Mouse (Mus musculus) forebrain, embryonic 14.5 days (tissue): ENCODE measurements around the gene Scn1b. TPM values are rescaled to one million over a fixed set of nuclear protein-coding genes. Genes with fewer than 3 reads are reported as not detected.

Source experiments
- ATAC-seq: fragments of 200-750 bp; cut with Nextera tagmentation; 2 replicates; pipeline ENCODE4 v1.8.0; 2017; ENCODE audit warnings: mild to moderate bottlenecking, moderate library complexity
- DNase-seq: peaks from one replicate; pipeline ENCODE4 v3.0.0-alpha.2; 2015; ENCODE audit warnings: low spot score
- H3K27ac ChIP-seq: fragments of 300-500 bp; sonication (generic); 2 replicates; pipeline ENCODE4 v1.5.1; 2014; ENCODE audit warnings: low read depth, mild to moderate bottlenecking, control low read depth, low read length, moderate library complexity
- H3K27me3 ChIP-seq: fragments of 300-500 bp; sonication (generic); replicated peaks from 2 replicates; pipeline ENCODE4 v1.6.1; 2014; ENCODE audit warnings: low read length, control low read depth, mixed read lengths; ENCODE audit not compliant: control insufficient read depth, insufficient read depth
- H3K36me3 ChIP-seq: fragments of 300-500 bp; sonication (generic); 2 replicates; pipeline ENCODE4 v1.6.1; 2014; ENCODE audit warnings: low read length, control low read depth; ENCODE audit not compliant: control insufficient read depth, insufficient read depth
- H3K4me1 ChIP-seq: fragments of 300-500 bp; sonication (generic); 2 replicates; pipeline ENCODE4 v1.6.1; 2014; ENCODE audit warnings: antibody characterized with exemption, low read length, control low read depth; ENCODE audit not compliant: control insufficient read depth, insufficient read depth
- H3K4me2 ChIP-seq: fragments of 300-500 bp; sonication (generic); 2 replicates; pipeline ENCODE4 v1.6.1; 2014; ENCODE audit warnings: mild to moderate bottlenecking, control low read depth, low read length
- H3K4me3 ChIP-seq: fragments of 300-500 bp; sonication (generic); 2 replicates; pipeline ENCODE4 v1.5.1; 2014; ENCODE audit warnings: low read depth, low read length, control low read depth
- H3K9ac ChIP-seq: fragments of 300-500 bp; sonication (generic); 2 replicates; pipeline ENCODE4 v1.6.1; 2014; ENCODE audit warnings: mild to moderate bottlenecking, low read length, control low read depth, moderate library complexity
- H3K9me3 ChIP-seq: fragments of 300-500 bp; sonication (generic); replicated peaks from 2 replicates; pipeline ENCODE4 v1.6.1; 2016; ENCODE audit warnings: low read length, control low read depth, mixed read lengths; ENCODE audit not compliant: control insufficient read depth
- WGBS: fragments of 180-500 bp; shearing (Covaris S2); extraction: QIAGEN DNeasy Blood & Tissue Kit; methylation state at CpG from one replicate; pipeline ENCODE4 v1.1.7; 2014; 5-methylcytosine and 5-hydroxymethylcytosine counted together
- polyA plus RNA-seq: library from polyadenylated mRNA; unstranded; fragments of >200 nt; fragmentation: Nextera tagmentation; extraction: Ambion mirVana; gene quantifications from 2 replicates; pipeline ENCODE4 v1.2.1, GENCODE M21; 2014

Scn1b gene
- polyA plus RNA-seq, 1 experiment from 2014 or later: 2.8 TPM

DNA sequence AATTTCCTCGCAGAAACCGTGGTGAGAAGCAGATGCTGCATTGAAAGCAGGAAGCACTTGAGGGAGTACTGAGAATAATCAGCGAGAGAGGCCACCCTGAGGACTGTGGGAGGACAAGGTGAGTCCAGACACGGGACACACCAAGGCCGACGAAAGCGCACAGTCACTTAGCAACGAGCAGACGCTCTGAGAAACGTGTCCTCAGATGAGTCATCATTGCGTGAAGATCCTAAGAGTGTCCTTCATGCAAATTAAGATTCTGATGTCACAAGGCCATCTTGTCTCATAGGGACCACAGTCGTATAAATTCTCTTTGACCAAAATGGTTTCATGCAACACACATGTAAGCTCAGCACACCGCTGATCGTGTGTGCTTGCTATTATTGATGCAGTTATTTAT is 26.0 kb downstream of the Scn1b start:
- no peak overlapping the region for H3K4me2 ChIP-seq
- no peaks in the 10 kb centered on the region for H3K9me3 ChIP-seq
- no peak overlapping the region for H3K4me3 ChIP-seq
- ATAC-seq (no peak), DNase-seq (no peak)
- H3K27me3 ChIP-seq: no peaks in the 10 kb centered on the region
- H3K36me3 ChIP-seq: no peaks in the 10 kb centered on the region
- H3K27ac ChIP-seq: no peak overlapping the region
- WGBS: 83% methylated on average over 14 of the region's 14 CpGs
- H3K9ac ChIP-seq: no peak overlapping the region
- no peaks in the 10 kb centered on the region for H3K4me1 ChIP-seq

DNA sequence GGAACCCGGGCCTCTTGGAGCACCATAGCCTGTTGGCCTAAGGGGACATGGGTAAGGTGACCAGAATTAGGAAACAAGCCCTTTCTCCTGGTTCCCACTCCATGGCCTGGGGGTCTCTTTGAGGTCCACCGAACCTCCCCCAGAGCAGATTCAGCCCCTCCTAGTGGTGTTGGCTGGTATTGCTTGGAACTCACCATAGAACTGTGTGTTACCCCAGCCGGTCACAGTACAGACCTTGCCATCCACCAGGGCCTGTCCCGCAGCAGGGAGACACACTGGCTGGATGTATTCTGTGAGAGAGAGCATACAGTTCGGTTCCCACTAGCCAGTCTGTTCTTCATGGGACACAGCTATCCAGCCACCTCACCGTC is 27.2 kb downstream of the Scn1b start:
- ATAC-seq (no peak), DNase-seq (no peak)
- Histone ChIP-seq H3K36me3 (no peaks in the 10 kb centered on the region), H3K4me2 (no peak overlapping the region), H3K4me3 (no peak overlapping the region), H3K9ac (no peak overlapping the region), H3K9me3 (no peaks in the 10 kb centered on the region), H3K27me3 (no peaks in the 10 kb centered on the region), H3K27ac (no peak overlapping the region), H3K4me1 (no peaks in the 10 kb centered on the region)
- 83% methylated on average over 6 of the region's 6 CpGs for WGBS

DNA sequence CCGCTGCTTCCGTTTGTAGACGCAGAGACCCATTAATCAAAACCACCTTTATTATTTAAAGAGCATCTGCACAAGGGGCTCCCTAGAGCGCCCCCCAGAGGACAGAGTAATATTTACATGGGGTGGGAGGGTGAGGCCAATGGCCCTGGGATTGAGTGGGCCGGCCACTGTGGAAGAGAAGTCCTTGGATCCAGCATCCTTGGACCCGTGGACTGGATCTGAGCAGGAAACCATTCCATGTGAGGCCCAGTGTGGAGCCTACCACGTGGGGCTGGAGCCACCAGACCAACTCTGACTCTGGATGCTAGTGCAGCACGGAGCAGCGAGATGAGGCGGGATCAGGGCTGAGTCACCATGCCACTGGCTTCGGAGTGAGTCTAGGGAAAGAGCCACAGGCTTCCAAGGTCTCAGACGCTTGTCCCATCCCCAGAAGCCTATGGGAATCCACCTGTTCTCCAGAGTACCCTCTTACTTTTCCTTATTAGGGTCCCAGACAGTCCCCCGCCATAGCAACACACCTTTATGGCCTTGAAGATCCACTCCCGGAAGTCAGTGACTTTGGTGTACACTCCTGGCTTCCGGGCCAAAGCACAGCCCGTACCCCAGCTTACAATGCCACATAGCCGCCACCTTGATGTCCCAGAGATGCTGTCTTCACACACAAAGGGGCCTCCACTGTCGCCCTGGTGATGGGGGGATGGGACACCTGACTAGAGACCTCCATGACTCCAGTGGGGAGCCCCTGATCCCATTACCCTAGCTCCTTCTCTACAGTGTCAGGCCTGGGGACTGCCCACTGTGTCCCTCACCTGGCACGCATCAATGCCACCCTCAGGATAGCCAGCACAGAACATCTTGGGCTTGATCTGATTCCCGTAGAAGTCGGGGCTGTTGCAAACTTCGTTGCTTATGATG is 27.8 kb downstream of the Scn1b start:
- ATAC-seq (no peak), DNase-seq (no peak)
- Histone ChIP-seq H3K4me2 (no peak overlapping the region), H3K4me1 (no peaks in the 10 kb centered on the region), H3K9me3 (no peaks in the 10 kb centered on the region), H3K27ac (no peak overlapping the region), H3K27me3 (no peaks in the 10 kb centered on the region), H3K4me3 (no peak overlapping the region), H3K36me3 (no peaks in the 10 kb centered on the region), H3K9ac (no peak overlapping the region)
- WGBS: 80% methylated on average over 22 of the region's 22 CpGs

DNA sequence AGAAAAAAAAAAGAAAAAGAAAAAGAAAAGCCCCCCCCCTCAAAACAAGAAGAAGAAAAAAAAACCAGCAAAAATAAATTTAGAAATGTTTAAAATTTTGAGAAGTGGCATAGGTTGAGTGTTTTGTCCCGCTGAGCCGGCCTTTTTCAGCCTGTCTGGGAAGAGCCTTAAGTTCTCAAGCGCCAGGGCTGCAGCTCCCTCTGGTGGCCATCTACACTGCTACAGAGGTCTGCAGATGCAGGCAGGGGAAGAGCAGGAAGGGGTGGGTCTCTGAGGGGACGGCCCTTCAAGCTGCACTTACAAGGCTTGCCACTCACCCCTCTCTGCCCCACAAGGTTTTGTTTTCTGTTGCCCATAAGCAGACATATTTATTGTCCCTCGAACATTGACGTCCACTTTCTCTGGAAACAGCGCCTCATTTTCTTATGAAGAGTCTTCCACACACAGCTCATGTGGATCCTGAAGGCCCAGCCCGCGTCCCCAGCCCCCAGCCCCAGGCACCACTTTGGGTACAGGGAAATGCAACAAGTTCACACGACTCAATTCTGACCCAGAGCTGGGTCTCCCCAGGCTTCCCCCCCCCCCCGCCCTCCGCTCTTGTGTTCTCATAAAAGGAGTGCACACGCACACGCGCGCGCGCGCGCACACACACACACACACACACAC is 29.1 kb downstream of the Scn1b start:
- no peaks in the 10 kb centered on the region for H3K27me3 ChIP-seq
- H3K4me3 ChIP-seq: no peak overlapping the region
- H3K4me2 ChIP-seq: peak overlapping the region; percentile 39
- H3K36me3 ChIP-seq: no peaks in the 10 kb centered on the region
- peak; percentile 96 for ATAC-seq
- H3K9me3 ChIP-seq: no peaks in the 10 kb centered on the region
- H3K27ac ChIP-seq: no peak overlapping the region
- WGBS: 42% methylated on average over 20 of the region's 20 CpGs
- peak; percentile 95 for DNase-seq
- no peaks in the 10 kb centered on the region for H3K4me1 ChIP-seq
- no peak overlapping the region; the same call in 1 of the 2 replicates for H3K9ac ChIP-seq

DNA sequence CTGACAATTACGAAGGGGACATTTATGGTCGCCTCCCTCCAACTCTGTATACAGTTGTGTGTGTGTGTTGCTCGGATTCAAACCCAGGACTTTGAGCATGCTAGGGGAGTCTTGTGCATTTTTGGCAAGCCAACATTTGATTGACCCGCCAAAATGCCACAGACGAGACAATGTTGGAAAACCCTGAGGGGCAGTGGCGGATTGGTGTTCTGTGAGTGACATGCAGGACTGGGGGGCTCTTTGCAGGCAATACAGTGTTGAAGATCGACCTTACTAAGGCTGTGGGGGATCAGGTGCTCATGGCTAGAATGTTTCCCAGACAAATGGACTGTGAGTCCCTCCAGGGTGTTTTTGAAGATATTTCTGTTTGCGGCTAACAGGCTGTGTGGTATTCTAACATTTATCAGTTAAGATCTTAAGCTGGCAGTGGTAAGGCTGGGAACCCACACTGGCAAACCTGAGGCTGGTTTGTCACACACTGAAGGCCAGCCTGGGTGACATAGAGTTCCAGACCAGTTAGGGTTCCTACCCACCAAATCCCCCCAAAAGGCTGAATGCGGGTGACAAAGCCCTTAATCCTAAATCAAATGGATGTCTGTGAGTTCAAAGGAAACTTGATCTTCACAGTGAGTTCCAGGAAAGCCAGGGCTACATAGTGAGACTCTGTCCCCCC is 29.8 kb downstream of the Scn1b start:
- Histone ChIP-seq H3K27me3 (no peaks in the 10 kb centered on the region), H3K4me3 (no peak overlapping the region), H3K9ac (no peak overlapping the region), H3K27ac (no peak overlapping the region), H3K36me3 (no peaks in the 10 kb centered on the region), H3K4me2 (no peak overlapping the region), H3K4me1 (no peaks in the 10 kb centered on the region), H3K9me3 (no peaks in the 10 kb centered on the region)
- 74% methylated on average over 9 of the region's 9 CpGs for WGBS
- DNase-seq: no peak
- no peak for ATAC-seq

DNA sequence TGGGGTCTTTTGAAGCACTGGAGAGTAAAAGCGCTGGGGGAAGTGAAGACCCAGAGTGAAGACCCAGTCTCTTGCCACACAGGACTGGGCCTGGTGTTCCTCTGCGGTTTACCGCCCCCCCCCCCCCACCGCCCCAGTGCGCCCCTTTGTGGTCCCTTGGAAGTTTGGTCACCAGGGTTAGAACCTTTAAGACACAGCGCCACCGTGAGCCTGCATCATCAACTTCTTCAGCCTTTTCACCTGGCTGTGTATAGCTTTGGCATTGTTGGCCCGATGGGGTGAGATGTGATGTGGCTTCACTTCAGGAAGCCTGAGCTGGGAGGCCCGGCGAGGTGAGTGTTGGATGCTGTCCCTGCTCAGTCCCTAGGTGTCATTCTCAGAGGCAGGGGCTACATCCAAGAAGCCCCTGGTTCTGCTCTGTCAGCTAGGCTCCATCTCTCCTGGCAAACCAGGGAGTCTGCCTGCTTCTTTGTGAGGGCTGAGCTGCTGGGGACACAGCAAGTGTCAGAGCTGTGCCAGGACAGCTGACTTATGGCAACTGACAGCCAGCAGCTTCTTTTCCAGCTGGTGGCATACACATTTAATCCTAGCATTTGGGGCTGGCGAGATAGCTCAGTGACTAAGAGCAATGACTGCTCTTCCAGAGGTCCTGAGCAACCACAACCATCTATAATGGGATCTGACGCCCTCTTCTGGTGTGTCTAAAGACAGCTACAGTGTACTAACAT is 31.9 kb downstream of the Scn1b start:
- DNase-seq (no peak), ATAC-seq (no peak)
- Histone ChIP-seq H3K36me3 (no peaks in the 10 kb centered on the region), H3K9me3 (no peaks in the 10 kb centered on the region), H3K27ac (no peak overlapping the region), H3K4me2 (no peak overlapping the region), H3K4me3 (no peak overlapping the region), H3K27me3 (no peaks in the 10 kb centered on the region), H3K4me1 (no peaks in the 10 kb centered on the region), H3K9ac (no peak overlapping the region)
- WGBS: 23% methylated on average over 12 of the region's 12 CpGs

DNA sequence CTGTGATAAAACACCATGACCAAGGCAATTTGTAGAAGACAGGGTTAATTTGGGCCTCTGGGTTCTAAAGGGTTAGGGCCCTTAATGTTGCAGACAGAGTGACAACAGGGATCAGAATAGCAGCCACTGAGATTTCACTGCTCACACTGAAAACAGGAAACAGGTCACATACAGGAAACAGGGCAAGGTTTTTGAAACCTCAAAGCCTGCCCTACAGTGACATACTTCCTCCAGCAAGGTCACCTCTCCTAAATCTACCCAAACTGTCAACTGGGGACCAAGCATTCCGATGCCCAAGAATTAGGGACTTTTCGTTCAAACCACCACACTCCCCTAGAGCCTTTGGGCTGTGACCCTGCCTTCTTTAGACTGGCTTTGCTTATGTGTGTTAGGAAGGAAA is 37.1 kb downstream of the Scn1b start:
- H3K4me3 ChIP-seq: no peak overlapping the region
- 93% methylated on average over 2 of the region's 2 CpGs for WGBS
- H3K4me2 ChIP-seq: no peak overlapping the region
- H3K9ac ChIP-seq: no peak overlapping the region
- no peaks in the 10 kb centered on the region for H3K9me3 ChIP-seq
- H3K27ac ChIP-seq: no peak overlapping the region
- no peaks in the 10 kb centered on the region for H3K27me3 ChIP-seq
- ATAC-seq (no peak), DNase-seq (no peak)
- no peaks in the 10 kb centered on the region for H3K4me1 ChIP-seq
- H3K36me3 ChIP-seq: no peaks in the 10 kb centered on the region

DNA sequence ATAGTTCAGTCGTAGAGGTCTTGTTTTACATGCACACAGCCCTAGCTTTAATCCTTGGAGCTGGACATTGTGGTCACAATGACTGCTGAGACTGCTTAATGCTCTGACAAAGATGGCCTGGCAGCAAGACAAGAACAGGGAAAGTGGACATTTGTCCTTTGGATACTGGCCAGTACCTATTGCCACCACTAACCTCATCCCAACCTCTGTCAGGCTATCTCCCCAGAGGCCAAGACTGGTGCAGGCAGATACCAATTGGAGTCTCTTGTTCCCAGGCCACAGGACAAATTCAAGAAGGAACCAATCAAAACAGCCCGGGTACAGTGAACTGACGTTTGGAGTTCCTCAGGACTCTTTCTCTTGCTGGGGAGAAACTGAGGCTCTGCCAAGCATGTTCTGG is 38.6 kb downstream of the Scn1b start:
- ATAC-seq (no peak), DNase-seq (no peak)
- Histone ChIP-seq H3K9me3 (no peaks in the 10 kb centered on the region), H3K27ac (no peak overlapping the region), H3K4me1 (no peaks in the 10 kb centered on the region), H3K36me3 (no peaks in the 10 kb centered on the region), H3K4me3 (no peak overlapping the region), H3K4me2 (no peak overlapping the region), H3K27me3 (no peaks in the 10 kb centered on the region), H3K9ac (no peak overlapping the region)
- 69% methylated on average over 3 of the region's 3 CpGs for WGBS
